Mouse (Mus musculus) heart, adult 2 months (tissue): ENCODE results near the gene Pla2g7.

ENCODE experiments used
- CTCF ChIP-seq: fragments of 200-600 bp; IDR thresholded peaks from 2 replicates; pipeline ENCODE4 v1.8.1; 2022; ENCODE audit warnings: antibody characterized with exemption, mild to moderate bottlenecking, moderate library complexity
- EP300 ChIP-seq: fragments of 200-500 bp; IDR thresholded peaks from 2 replicates; pipeline ENCODE4 v1.6.1; 2011; ENCODE audit warnings: low read depth, low read length, control low read depth; ENCODE audit not compliant: insufficient read depth

GRCm38 (mm10) chr17:43580456-43580855, 12.6 kb downstream of the Pla2g7 start:
- TF ChIP-seq EP300 = no peak
- TF ChIP-seq CTCF = no peak
